Mouse (Mus musculus) 3134 (cell line): Measurements from ENCODE around the gene Miga1.
"Not testable (repeated sequence)": the region's sequence is repeated elsewhere in the genome, so short reads cannot be mapped to it uniquely, and the experiment has no call there.

Source experiments
- DNase-seq: peaks from one replicate; pipeline ENCODE4 v3.0.0-alpha.2; 2011; ENCODE audit warnings: low spot score; ENCODE audit not compliant: insufficient read length; ENCODE audit errors: extremely low read depth

Miga1 gene

DNA sequence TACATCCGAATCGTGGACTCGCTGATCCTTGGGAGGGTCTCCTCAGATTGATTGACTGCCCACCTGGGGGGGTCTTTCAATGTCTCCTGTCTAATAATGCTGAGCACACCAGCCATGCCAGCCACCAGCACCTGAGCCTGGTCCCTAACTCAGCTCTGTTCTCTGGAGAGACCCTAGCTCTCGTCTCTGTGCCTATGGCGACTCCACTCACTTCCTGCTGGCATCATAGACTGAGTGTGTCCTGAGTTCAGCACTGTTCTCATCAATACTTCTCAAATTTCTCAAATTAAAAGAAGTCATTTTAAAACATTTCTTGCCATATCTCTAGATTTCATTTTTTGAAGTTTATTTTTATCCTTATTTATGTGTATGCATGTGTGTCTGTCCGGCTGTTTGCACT lies 8.1 kb downstream of the Miga1 start:
- no peak for DNase-seq

DNA sequence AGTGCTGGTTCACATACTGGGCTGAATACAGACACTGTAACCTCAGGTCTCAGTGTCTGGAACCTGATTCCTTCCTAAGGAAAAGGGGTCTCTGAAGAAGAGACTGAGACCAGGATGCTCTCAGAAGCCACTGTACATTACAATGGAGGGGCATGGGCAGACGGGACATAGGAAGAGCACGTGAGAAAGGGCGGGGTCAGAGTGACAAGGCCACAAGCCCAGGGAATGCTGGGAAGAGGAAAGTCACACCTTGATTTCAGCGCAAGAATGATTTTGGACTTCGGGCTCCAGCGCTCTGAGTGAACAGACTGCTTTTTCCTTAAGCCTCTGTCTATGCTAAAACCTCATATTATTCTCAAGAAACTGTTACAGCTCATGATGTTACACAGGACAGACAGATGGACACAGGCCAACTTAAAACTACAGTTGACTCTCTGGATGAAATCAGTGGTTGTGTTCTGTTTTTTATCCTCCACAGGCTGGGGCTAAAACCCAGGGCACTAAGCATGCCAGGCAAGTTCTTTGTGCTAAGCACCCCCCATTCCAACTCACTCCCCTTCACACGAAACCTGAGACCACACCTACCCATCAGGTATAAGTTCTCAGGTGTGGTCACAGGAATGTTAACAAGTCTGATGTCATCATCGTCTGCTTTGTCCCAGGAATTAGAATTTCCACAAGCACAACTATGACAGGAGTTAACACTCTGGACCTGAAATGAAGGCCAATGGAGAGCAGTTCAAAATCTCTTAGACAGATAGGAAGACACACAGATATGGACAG lies 18.3 kb downstream of the Miga1 start:
- no peak for DNase-seq

DNA sequence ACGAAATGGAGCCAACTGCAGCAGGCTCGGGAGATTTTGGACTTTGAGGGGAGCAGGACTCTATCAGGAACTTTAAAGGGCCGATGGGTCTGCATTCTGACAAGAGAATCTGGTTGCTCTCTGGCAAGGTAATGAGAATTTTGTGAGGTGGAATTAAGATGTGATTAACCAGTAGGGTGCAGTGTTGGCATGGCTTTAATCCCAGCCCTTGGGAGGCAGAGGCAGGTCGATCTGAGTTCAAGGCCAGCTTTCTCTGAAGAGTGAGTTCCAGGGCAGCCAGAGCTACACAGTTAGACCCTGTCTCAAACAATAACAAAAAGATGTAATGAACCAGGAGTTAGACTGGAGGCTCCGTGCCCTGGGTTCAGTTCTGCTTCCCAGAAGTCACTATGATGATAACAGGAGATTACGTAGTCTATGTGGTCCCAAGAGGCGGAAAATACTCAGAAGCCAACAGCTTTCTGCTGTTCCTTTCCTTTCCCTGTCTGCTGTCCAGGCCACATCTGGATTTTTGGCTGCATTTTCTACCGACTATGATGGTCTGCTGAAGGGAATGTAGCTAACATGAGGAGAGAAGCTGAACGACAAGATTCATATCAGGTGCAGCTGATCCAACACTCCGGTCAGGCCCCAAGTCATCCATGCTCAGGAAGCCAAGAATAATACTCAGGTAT lies 19.1 kb downstream of the Miga1 start:
- DNase-seq, result no peak

- DNase-seq, result not testable (repeated sequence)
Observed at GRCm38 (mm10) chr3:152316447-152317173, 23.6 kb downstream of the Miga1 start.

- DNase-seq, result peak; percentile 80
Observed at GRCm38 (mm10) chr3:152315613-152316012, 24.6 kb downstream of the Miga1 start.

DNA sequence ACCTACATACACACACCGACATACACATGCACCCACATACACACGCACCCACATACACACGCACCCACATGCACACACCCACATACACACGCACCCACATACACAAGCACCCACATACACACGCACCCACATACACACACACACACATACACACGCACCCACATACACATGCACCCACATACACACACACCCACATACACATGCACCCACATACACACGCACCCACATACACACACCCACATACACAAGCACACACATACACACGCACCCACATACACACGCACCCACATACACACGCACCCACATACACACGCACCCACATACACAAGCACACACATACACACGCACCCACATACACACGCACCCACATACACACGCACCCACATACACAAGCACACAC lies 25.5 kb downstream of the Miga1 start:
- DNase-seq, result not testable (repeated sequence)

DNA sequence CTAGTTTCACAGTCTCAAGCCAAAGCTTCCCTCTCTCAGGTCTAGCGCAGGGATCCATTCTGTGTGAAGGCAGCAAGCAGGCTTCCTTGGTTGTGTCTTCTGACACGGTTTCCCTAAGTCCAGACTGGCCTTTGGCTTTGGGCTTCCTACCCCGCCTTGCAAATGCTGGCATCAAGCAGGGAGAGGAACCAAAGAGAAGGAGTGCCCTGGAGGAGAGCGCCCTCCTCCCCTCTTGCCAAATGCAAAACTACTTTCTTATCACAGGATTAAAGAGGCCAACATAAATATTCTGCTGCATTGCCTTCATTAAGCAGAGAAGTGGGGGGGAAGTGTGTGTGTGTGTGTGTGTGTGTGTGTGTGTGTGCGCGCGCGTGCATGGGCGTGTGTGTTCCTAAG lies 31.0 kb downstream of the Miga1 start:
- DNase-seq, result no peak

GRCm38 (mm10) chr3:152308485-152309249 lies 31.5 kb downstream of the Miga1 start:
- DNase-seq, result peak; percentile 60

DNA sequence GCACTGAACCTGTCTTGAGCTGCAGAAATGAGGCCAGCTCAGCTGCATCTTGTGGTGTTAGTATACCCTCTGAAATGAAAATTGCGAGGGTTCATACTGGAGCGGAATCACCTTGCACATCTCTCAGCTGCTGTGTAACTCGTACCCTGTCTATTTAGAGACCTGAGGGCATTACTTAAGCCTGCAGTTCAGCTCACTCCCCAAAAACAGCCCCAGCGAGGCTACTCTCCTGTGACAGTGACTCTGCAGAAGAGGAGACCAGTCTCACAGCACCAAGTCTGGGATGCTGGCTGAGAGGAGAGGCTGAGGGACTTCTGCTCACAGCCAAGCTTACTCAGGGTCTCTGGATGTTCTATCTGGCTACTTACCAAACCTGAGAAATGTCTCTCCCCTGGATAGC lies 34.2 kb downstream of the Miga1 start:
- DNase-seq, result no peak

DNA sequence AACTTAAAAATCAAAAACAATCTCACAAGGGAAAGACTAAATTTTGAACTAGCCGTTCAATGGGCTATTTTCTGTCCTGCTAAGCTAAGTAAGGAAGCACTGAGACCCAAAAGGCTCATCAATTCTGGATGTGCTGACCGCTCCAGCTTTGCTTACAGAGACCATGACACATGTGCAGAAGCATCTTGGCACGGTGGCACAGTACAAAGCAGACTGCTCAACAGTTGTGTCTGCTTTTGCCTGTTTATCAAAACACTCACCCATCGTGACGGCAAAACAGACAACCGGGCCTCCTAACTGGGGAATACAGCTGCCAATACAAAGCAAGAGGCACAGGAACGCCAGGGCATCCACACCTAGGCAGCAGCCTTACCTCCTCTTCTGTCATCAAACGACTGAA lies 35.1 kb downstream of the Miga1 start:
- no peak for DNase-seq

GRCm38 (mm10) chr3:152304093-152304815 lies 36.0 kb downstream of the Miga1 start:
- no peak for DNase-seq

DNA sequence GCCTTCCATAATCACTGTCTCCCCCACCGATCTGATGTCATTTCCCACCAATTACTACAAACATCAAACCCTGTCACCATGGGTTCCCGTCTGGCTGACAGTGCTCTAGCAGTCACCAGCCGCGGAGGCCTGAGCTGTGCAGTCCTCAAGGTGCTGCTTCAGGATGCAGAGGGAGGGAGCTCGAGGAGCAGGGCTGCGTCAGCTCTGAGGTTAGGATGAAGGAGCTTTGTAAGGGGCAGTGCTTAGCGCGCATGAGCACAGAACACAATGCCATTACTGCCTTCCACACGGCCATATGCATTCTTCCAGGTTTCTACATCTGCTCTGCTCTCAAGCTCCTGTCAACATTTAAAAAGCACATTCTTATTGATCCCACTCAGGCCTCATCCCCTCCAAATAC lies 37.2 kb downstream of the Miga1 start:
- DNase-seq, result no peak

- no peak for DNase-seq
Observed at GRCm38 (mm10) chr3:152300376-152301337, 39.5 kb downstream of the Miga1 start.

DNA sequence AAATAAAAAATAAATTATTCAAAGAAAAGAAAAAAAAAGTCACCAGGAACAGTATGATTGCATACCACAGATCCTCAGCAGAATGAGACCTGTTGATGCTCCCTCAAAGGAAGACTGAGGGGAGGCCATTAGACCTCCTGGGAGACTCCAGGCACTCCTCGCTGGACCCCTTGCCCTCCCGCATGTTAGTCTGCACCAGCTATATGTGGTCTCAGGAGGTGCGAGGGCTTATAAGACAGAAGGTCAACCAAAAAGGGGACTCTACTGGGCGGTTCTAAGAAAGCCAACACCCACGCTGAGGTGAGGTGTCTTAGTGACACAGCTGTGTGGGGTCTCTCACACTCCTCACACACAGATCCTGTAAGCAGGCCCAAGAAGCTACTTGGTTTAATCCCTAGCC lies 44.3 kb downstream of the Miga1 start:
- DNase-seq, result no peak

DNA sequence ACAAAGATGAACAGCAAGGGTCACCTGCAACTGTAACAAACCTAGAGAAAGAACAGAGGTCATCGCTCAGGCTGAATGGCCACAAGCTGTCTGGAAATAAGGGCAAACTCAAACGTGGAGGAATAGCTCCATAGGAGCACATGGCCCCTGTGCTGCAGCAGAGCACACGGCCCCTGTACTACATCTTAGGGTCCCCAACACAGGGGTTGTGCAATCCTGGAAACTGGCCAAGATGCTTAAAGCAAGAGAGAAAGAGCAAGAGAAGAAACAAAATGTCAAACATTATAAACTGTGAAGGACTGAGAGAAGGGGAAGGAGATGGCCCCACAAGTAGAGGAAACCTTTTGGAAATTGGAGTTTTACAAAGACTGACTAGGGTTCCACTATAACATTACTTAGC lies 45.8 kb downstream of the Miga1 start:
- DNase-seq, result no peak

- DNase-seq, result no peak
Observed at GRCm38 (mm10) chr3:152293530-152294181, 46.6 kb downstream of the Miga1 start.

GRCm38 (mm10) chr3:152291895-152292294 lies 48.3 kb downstream of the Miga1 start:
- DNase-seq, result no peak

- no peak for DNase-seq
Observed at GRCm38 (mm10) chr3:152290175-152290798, 49.9 kb downstream of the Miga1 start.
